Comparison of ENCODE assay signal across 25 mouse cellular contexts in the genomic region with DNA sequence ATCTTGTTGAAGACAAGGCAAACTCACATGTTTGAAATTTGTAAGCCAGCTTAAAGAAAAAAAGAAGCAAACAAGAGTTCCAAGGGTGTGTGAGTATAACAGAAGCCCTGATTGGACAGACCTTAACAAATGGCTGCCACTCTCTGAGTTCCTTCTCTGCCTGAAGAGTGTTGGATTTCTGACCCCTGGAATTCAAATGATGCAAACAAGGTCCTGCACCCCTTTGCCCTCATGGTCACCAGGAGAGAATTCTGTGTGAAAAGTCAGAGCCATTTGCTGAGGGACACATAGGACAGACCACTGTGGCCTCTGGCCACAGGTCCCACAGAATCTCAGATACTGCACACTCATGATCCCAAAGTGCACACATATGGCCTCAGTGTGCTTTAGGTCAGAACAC. TPM values are rescaled to one million over a fixed set of nuclear protein-coding genes. Genes with fewer than 3 reads are reported as not detected.
DNase-seq lines count a peak whose midpoint lies in the region; ATAC-seq lines count a peak whose summit lies in the region.
"Had no signal": no experiment of that assay in that cellular context is flagged by ENCODE, and none has a peak within 500 bp of the region (broad histone marks: within the 10 kb centered on the region; RNA-seq: fewer than 3 reads in every experiment).

No protein-coding gene starts in this region.

- ATAC-seq in liver, embryonic 16.5 days (ENCODE audit: low read depth): peak; percentile 32; the same call in 1 of the 2 replicates
- ATAC-seq in limb, embryonic 12.5 days (ENCODE audit: insufficient number of reproducible peaks, insufficient read depth, low FRiP score, low TSS enrichment, low read depth): no peak
- ATAC-seq in forebrain, embryonic 13.5 days: no peak
- no peak for ATAC-seq in heart, embryonic 12.5 days (ENCODE audit: insufficient number of reproducible peaks, low FRiP score)
- ATAC-seq: CD4-positive, CD25-positive, alpha-beta regulatory T cell, adult 4 months; forebrain, postnatal 0 days; midbrain, embryonic 15.5 days; Patski had no signal

- DNase-seq in gastrocnemius, postnatal 10 days: peak; percentile 2
- DNase-seq in gastrocnemius, adult 18-20 months (ENCODE audit: low spot score): no peak
- DNase-seq in liver: no peak
- DNase-seq: adrenal gland, postnatal 10 days; cerebellum, adult 9-11 months; forebrain, postnatal 0 days; gastrocnemius, adult 2 months; heart, adult 11 months; kidney, postnatal 36 days; left cerebral cortex, postnatal 4 days; lung, postnatal 36 days; right cerebral cortex, adult 18-20 months had no signal

- peaks cover 2% of the 10 kb centered on the region; the same call in 1 of the 2 replicates for H3K27me3 ChIP-seq in liver, embryonic 16.5 days (ENCODE audit: control insufficient read depth, insufficient read depth, low read depth, low read length)
- peaks cover 36% of the 10 kb centered on the region for H3K27me3 ChIP-seq in limb, embryonic 12.5 days
- H3K27me3 ChIP-seq in forebrain, embryonic 13.5 days: peaks cover 13% of the 10 kb centered on the region; the same call in 1 of the 2 replicates
- peaks cover 20% of the 10 kb centered on the region for H3K27me3 ChIP-seq in heart, embryonic 12.5 days (replicated peaks)
- H3K27me3 ChIP-seq: midbrain, embryonic 15.5 days had no signal

- no peak overlapping the region for H3K4me2 ChIP-seq in liver, embryonic 16.5 days (ENCODE audit: low read depth, low read length)
- 0 out of 2 replicates have a peak overlapping the region, but pooled peaks have one; percentile 28 for H3K4me2 ChIP-seq in limb, embryonic 12.5 days
- H3K4me2 ChIP-seq in forebrain, embryonic 13.5 days: no peak overlapping the region
- H3K4me2 ChIP-seq in heart, embryonic 12.5 days: no peak overlapping the region
- H3K4me2 ChIP-seq: embryonic facial prominence, embryonic 15.5 days; lung, embryonic 14.5 days; midbrain, embryonic 15.5 days had no signal

- no peaks in the 10 kb centered on the region for H3K4me1 ChIP-seq in liver, embryonic 16.5 days (ENCODE audit: control insufficient read depth, low read depth, low read length)
- peaks cover 32% of the 10 kb centered on the region for H3K4me1 ChIP-seq in limb, embryonic 12.5 days (replicated peaks)
- H3K4me1 ChIP-seq in forebrain, embryonic 13.5 days: peaks cover 25% of the 10 kb centered on the region
- peaks cover 18% of the 10 kb centered on the region for H3K4me1 ChIP-seq in heart, embryonic 12.5 days (replicated peaks)

- no peak overlapping the region for H3K9ac ChIP-seq in liver, embryonic 16.5 days (ENCODE audit: low read depth, low read length)
- H3K9ac ChIP-seq in limb, embryonic 12.5 days (replicated peaks): no peak overlapping the region
- no peak overlapping the region for H3K9ac ChIP-seq in forebrain, embryonic 13.5 days
- no peak overlapping the region for H3K9ac ChIP-seq in heart, embryonic 12.5 days
- H3K9ac ChIP-seq: embryonic facial prominence, embryonic 15.5 days; forebrain, postnatal 0 days; lung, embryonic 14.5 days; midbrain, embryonic 15.5 days had no signal

- no peaks in the 10 kb centered on the region for H3K9me3 ChIP-seq in liver, embryonic 16.5 days (replicated peaks; ENCODE audit: control insufficient read depth, low read length)
- H3K9me3 ChIP-seq in limb, embryonic 12.5 days: no peaks in the 10 kb centered on the region
- no peaks in the 10 kb centered on the region for H3K9me3 ChIP-seq in forebrain, embryonic 13.5 days (replicated peaks)
- no peaks in the 10 kb centered on the region for H3K9me3 ChIP-seq in heart, embryonic 12.5 days (replicated peaks)
- H3K9me3 ChIP-seq: embryonic facial prominence, embryonic 15.5 days; midbrain, embryonic 15.5 days had no signal

- no peaks in the 10 kb centered on the region for H3K36me3 ChIP-seq in liver, embryonic 16.5 days (ENCODE audit: control insufficient read depth, insufficient read depth)
- no peaks in the 10 kb centered on the region for H3K36me3 ChIP-seq in limb, embryonic 12.5 days
- no peaks in the 10 kb centered on the region for H3K36me3 ChIP-seq in forebrain, embryonic 13.5 days (ENCODE audit: poor library complexity, severe bottlenecking)
- no peaks in the 10 kb centered on the region for H3K36me3 ChIP-seq in heart, embryonic 12.5 days
- H3K36me3 ChIP-seq: embryonic facial prominence, embryonic 15.5 days; midbrain, embryonic 15.5 days had no signal

- no peak overlapping the region for H3K27ac ChIP-seq in liver, embryonic 16.5 days (ENCODE audit: low read length)
- H3K27ac ChIP-seq in limb, embryonic 12.5 days: peak overlapping the region; percentile 53; the same call in 1 of the 2 replicates
- H3K27ac ChIP-seq in forebrain, embryonic 13.5 days: no peak overlapping the region
- no peak overlapping the region for H3K27ac ChIP-seq in heart, embryonic 12.5 days (ENCODE audit: poor library complexity, severe bottlenecking)
- H3K27ac ChIP-seq: embryonic facial prominence, embryonic 15.5 days; gastrocnemius, adult 2 months; midbrain, embryonic 15.5 days had no signal

- H3K4me3 ChIP-seq in liver, embryonic 16.5 days (ENCODE audit: low read depth, low read length): no peak overlapping the region
- no peak overlapping the region for H3K4me3 ChIP-seq in limb, embryonic 12.5 days (replicated peaks)
- no peak overlapping the region for H3K4me3 ChIP-seq in forebrain, embryonic 13.5 days
- no peak overlapping the region for H3K4me3 ChIP-seq in heart, embryonic 12.5 days
- H3K4me3 ChIP-seq: embryonic facial prominence, embryonic 15.5 days; gastrocnemius, adult 2 months; midbrain, embryonic 15.5 days; myocyte had no signal

RNA-seq across cellular contexts. Expression of a gene that starts 22.6 kb away (rescaled TPM):
- under 1 TPM; 0.72 to 0.82 TPM for total RNA-seq in gastrocnemius, postnatal 10 days (2021)
- not detected for total RNA-seq in gastrocnemius, adult 18-20 months (2021)
- not detected in 2 replicates for polyA plus RNA-seq in liver, embryonic 16.5 days (2015; fragmentation: Nextera tagmentation; extraction: Ambion mirVana)
- 0.52 and 0.53 TPM in 2 replicates for polyA plus RNA-seq in limb, embryonic 12.5 days (2016; fragmentation: Nextera tagmentation; extraction: Ambion mirVana)
- polyA plus RNA-seq in forebrain, embryonic 13.5 days (2015; fragmentation: Nextera tagmentation; extraction: Ambion mirVana): 0.44 TPM in 1 of 2 replicates, not detected in the other
- polyA plus RNA-seq in heart, embryonic 12.5 days (2016; fragmentation: Nextera tagmentation; extraction: Ambion mirVana): 0.84 and 1.5 TPM in 2 replicates
- total RNA-seq: ES-E14; forebrain, postnatal 0 days; left cerebral cortex, adult 18-20 months; left cerebral cortex, postnatal 4 days; megakaryocyte-erythroid progenitor cell, adult 5-6 weeks had no signal
- polyA plus RNA-seq: CD4-positive, CD25-positive, alpha-beta regulatory T cell, adult 4 months; midbrain, embryonic 15.5 days; Patski had no signal

RNA-seq across cellular contexts. Expression of a gene that starts 23.0 kb away (rescaled TPM):
- 10 to 100 TPM; 22.0 to 31.7 TPM for total RNA-seq in gastrocnemius, postnatal 10 days (2021)
- total RNA-seq in gastrocnemius, adult 18-20 months (2021): 1 to 10 TPM; 2.9 to 5.8 TPM
- polyA plus RNA-seq in liver, embryonic 16.5 days (2015; fragmentation: Nextera tagmentation; extraction: Ambion mirVana): 0.57 and 0.87 TPM in 2 replicates
- polyA plus RNA-seq in limb, embryonic 12.5 days (2016; fragmentation: Nextera tagmentation; extraction: Ambion mirVana): 13.8 and 17.5 TPM in 2 replicates
- polyA plus RNA-seq in forebrain, embryonic 13.5 days (2015; fragmentation: Nextera tagmentation; extraction: Ambion mirVana): 3.0 and 3.1 TPM in 2 replicates
- 32.5 and 35.9 TPM in 2 replicates for polyA plus RNA-seq in heart, embryonic 12.5 days (2016; fragmentation: Nextera tagmentation; extraction: Ambion mirVana)
- total RNA-seq: megakaryocyte-erythroid progenitor cell, adult 5-6 weeks had no signal
- polyA plus RNA-seq: CD4-positive, CD25-positive, alpha-beta regulatory T cell, adult 4 months had no signal

RNA-seq across cellular contexts. Expression of a gene that starts 45.6 kb away (rescaled TPM):
- total RNA-seq in gastrocnemius, postnatal 10 days (2021): 1 to 10 TPM; 2.0 to 2.6 TPM
- under 1 TPM; 0.37 to 0.66 TPM for total RNA-seq in gastrocnemius, adult 18-20 months (2021)
- 0.20 and 0.50 TPM in 2 replicates for polyA plus RNA-seq in liver, embryonic 16.5 days (2015; fragmentation: Nextera tagmentation; extraction: Ambion mirVana)
- polyA plus RNA-seq in limb, embryonic 12.5 days (2016; fragmentation: Nextera tagmentation; extraction: Ambion mirVana): 2.1 and 2.5 TPM in 2 replicates
- polyA plus RNA-seq in forebrain, embryonic 13.5 days (2015; fragmentation: Nextera tagmentation; extraction: Ambion mirVana): 10.9 and 13.7 TPM in 2 replicates
- 1.8 and 2.4 TPM in 2 replicates for polyA plus RNA-seq in heart, embryonic 12.5 days (2016; fragmentation: Nextera tagmentation; extraction: Ambion mirVana)
- total RNA-seq: megakaryocyte-erythroid progenitor cell, adult 5-6 weeks had no signal
- polyA plus RNA-seq: CD4-positive, CD25-positive, alpha-beta regulatory T cell, adult 4 months had no signal
